Mouse (Mus musculus) liver, postnatal 0 days (tissue): Measurements from ENCODE around the gene Mical3. TPM values are rescaled to one million over a fixed set of nuclear protein-coding genes. Genes with fewer than 3 reads are reported as not detected.
A peak's percentile ranks its signal among the peaks of the same experiment; 100 is the strongest.

Experiments
- ATAC-seq: fragments of 200-750 bp; cut with Nextera tagmentation; 2 replicates; pipeline ENCODE4 v1.8.0; 2017; ENCODE audit warnings: mild to moderate bottlenecking, moderate library complexity
- DNase-seq: peaks from one replicate; pipeline ENCODE4 v3.0.0-alpha.2; 2016
- H3K27ac ChIP-seq: fragments of 300-500 bp; sonication (generic); 2 replicates; pipeline ENCODE4 v1.5.1; 2014; ENCODE audit warnings: antibody characterized with exemption, moderate library complexity, mild to moderate bottlenecking, low read depth
- H3K27me3 ChIP-seq: fragments of 300-500 bp; sonication (generic); 2 replicates; pipeline ENCODE4 v1.6.1; 2014; ENCODE audit warnings: low read length, control low read depth, mixed read lengths; ENCODE audit not compliant: insufficient read depth
- H3K36me3 ChIP-seq: fragments of 300-500 bp; sonication (generic); replicated peaks from 2 replicates; pipeline ENCODE4 v1.6.1; 2014; ENCODE audit warnings: mild to moderate bottlenecking, control low read depth, low read length, moderate library complexity, mixed read lengths; ENCODE audit not compliant: insufficient read depth
- H3K4me1 ChIP-seq: fragments of 300-500 bp; sonication (generic); 2 replicates; pipeline ENCODE4 v1.6.1; 2014; ENCODE audit warnings: antibody characterized with exemption, mild to moderate bottlenecking, control low read depth; ENCODE audit not compliant: insufficient read depth
- H3K4me2 ChIP-seq: fragments of 300-500 bp; sonication (generic); 2 replicates; pipeline ENCODE4 v1.6.1; 2014; ENCODE audit warnings: low read depth, mild to moderate bottlenecking, low read length, moderate library complexity, mixed read lengths
- H3K4me3 ChIP-seq: fragments of 300-500 bp; sonication (generic); 2 replicates; pipeline ENCODE4 v1.5.1; 2014; ENCODE audit warnings: low read depth, low read length
- H3K9ac ChIP-seq: fragments of 300-500 bp; sonication (generic); replicated peaks from 2 replicates; pipeline ENCODE4 v1.6.1; 2014; ENCODE audit warnings: mild to moderate bottlenecking, moderate library complexity
- H3K9me3 ChIP-seq: fragments of 300-500 bp; sonication (generic); 2 replicates; pipeline ENCODE4 v1.6.1; 2016; ENCODE audit warnings: mild to moderate bottlenecking, control low read depth, low read length, mixed read lengths
- CTCF ChIP-seq: sonication (generic); IDR thresholded peaks from 2 replicates; pipeline ENCODE4 v1.5.1; 2016; ENCODE audit warnings: antibody characterized with exemption, low read depth
- EP300 ChIP-seq: IDR thresholded peaks from 2 replicates; pipeline ENCODE4 v1.6.1; 2016; ENCODE audit warnings: antibody characterized with exemption, low read depth, mild to moderate bottlenecking
- WGBS: fragments of 180-500 bp; shearing (Covaris S2); extraction: QIAGEN DNeasy Blood & Tissue Kit; methylation state at CpG from one replicate; pipeline ENCODE4 v1.1.7; 2014; ENCODE audit not compliant: insufficient replicate concordance; 5-methylcytosine and 5-hydroxymethylcytosine counted together
- polyA plus RNA-seq: library from polyadenylated mRNA; unstranded; fragments of >200 nt; fragmentation: Nextera tagmentation; extraction: Ambion mirVana; gene quantifications from 2 replicates; pipeline ENCODE4 v1.2.1, GENCODE M21; 2015

Gene Mical3
- polyA plus RNA-seq, 1 experiment from 2014 or later: 4.5 TPM

- Histone ChIP-seq H3K36me3 (peaks cover 12% of the 10 kb centered on the region), H3K4me1 (peaks cover 10% of the 10 kb centered on the region), H3K4me2 (no peak overlapping the region), H3K9me3 (no peaks in the 10 kb centered on the region), H3K27me3 (no peaks in the 10 kb centered on the region), H3K9ac (no peak overlapping the region), H3K4me3 (no peak overlapping the region), H3K27ac (no peak overlapping the region)
- 69% methylated on average over 14 of the region's 14 CpGs for WGBS
- ATAC-seq (no peak), DNase-seq (peak; percentile 31)
- no peak for TF ChIP-seq EP300
- TF ChIP-seq CTCF: no peak
These were observed 228.8 kb downstream of the Mical3 start for GRCm38 (mm10) chr6:120901776-120902645.

GRCm38 (mm10) chr6:120898188-120898833 is 232.5 kb downstream of the Mical3 start:
- Histone ChIP-seq H3K36me3 (peaks cover 33% of the 10 kb centered on the region), H3K4me2 (no peak overlapping the region), H3K9ac (no peak overlapping the region), H3K9me3 (no peaks in the 10 kb centered on the region), H3K4me3 (no peak overlapping the region), H3K27me3 (no peaks in the 10 kb centered on the region), H3K4me1 (no peaks in the 10 kb centered on the region; the same call in 1 of the 2 replicates), H3K27ac (no peak overlapping the region)
- WGBS: 66% methylated on average over 6 of the region's 6 CpGs
- ATAC-seq (peak; percentile 60), DNase-seq (peak; percentile 57)
- TF ChIP-seq CTCF (peak; percentile 96), EP300 (no peak)

GRCm38 (mm10) chr6:120894524-120894923 is 236.3 kb downstream of the Mical3 start:
- no peak overlapping the region for H3K27ac ChIP-seq
- no peak overlapping the region for H3K4me3 ChIP-seq
- DNase-seq (no peak), ATAC-seq (no peak)
- H3K9me3 ChIP-seq: no peaks in the 10 kb centered on the region
- H3K27me3 ChIP-seq: no peaks in the 10 kb centered on the region
- H3K36me3 ChIP-seq: peaks cover 56% of the 10 kb centered on the region
- H3K4me1 ChIP-seq: no peaks in the 10 kb centered on the region
- H3K9ac ChIP-seq: no peak overlapping the region
- 76% methylated on average over 9 of the region's 9 CpGs for WGBS
- no peak for TF ChIP-seq EP300
- TF ChIP-seq CTCF: no peak
- H3K4me2 ChIP-seq: no peak overlapping the region

GRCm38 (mm10) chr6:120894089-120894488 is 236.7 kb downstream of the Mical3 start:
- Histone ChIP-seq H3K4me2 (no peak overlapping the region), H3K9me3 (no peaks in the 10 kb centered on the region), H3K36me3 (peaks cover 60% of the 10 kb centered on the region), H3K4me3 (no peak overlapping the region), H3K4me1 (no peaks in the 10 kb centered on the region), H3K9ac (no peak overlapping the region), H3K27ac (no peak overlapping the region), H3K27me3 (no peaks in the 10 kb centered on the region)
- no peak for DNase-seq
- TF ChIP-seq CTCF (no peak), EP300 (no peak)
- 96% methylated on average over 9 of the region's 9 CpGs for WGBS
- ATAC-seq: no peak

GRCm38 (mm10) chr6:120886696-120887095 is 244.1 kb downstream of the Mical3 start:
- ATAC-seq (no peak), DNase-seq (no peak)
- H3K9ac ChIP-seq: no peak overlapping the region
- 89% methylated on average over 17 of the region's 17 CpGs for WGBS
- no peaks in the 10 kb centered on the region for H3K27me3 ChIP-seq
- H3K4me1 ChIP-seq: no peaks in the 10 kb centered on the region
- no peak overlapping the region for H3K27ac ChIP-seq
- no peaks in the 10 kb centered on the region for H3K9me3 ChIP-seq
- no peak overlapping the region for H3K4me2 ChIP-seq
- no peak overlapping the region for H3K4me3 ChIP-seq
- TF ChIP-seq EP300 (no peak), CTCF (no peak)
- peaks cover 73% of the 10 kb centered on the region for H3K36me3 ChIP-seq

GRCm38 (mm10) chr6:120884436-120884835 is 246.4 kb downstream of the Mical3 start:
- Histone ChIP-seq H3K4me3 (no peak overlapping the region), H3K9me3 (no peaks in the 10 kb centered on the region), H3K4me1 (no peaks in the 10 kb centered on the region), H3K27ac (no peak overlapping the region), H3K36me3 (peaks cover 74% of the 10 kb centered on the region), H3K4me2 (no peak overlapping the region), H3K27me3 (no peaks in the 10 kb centered on the region), H3K9ac (no peak overlapping the region)
- WGBS: 94% methylated on average over 6 of the region's 6 CpGs
- TF ChIP-seq EP300: no peak
- TF ChIP-seq CTCF: no peak
- ATAC-seq (no peak), DNase-seq (no peak)

Other genes with a start within 250 kb of the Mical3 start
- gene Bid, start 214.1 kb downstream of the Mical3 start, polyA plus RNA-seq: 24.6 and 24.7 TPM in 2 replicates
- 3.9 and 4.2 TPM in 2 replicates for gene Pex26, start 52.7 kb upstream of the Mical3 start, polyA plus RNA-seq
- gene Tuba8, start 79.7 kb upstream of the Mical3 start, polyA plus RNA-seq: 6.5 and 6.7 TPM in 2 replicates
- gene Usp18, start 114.9 kb upstream of the Mical3 start, polyA plus RNA-seq: 19.2 and 24.1 TPM in 2 replicates
- gene Slc6a13, start 169.2 kb upstream of the Mical3 start, polyA plus RNA-seq: 77.9 and 84.7 TPM in 2 replicates
- 23.6 and 25.8 TPM in 2 replicates for gene Slc6a12, start 212.1 kb upstream of the Mical3 start, polyA plus RNA-seq